Comparison of ENCODE assay signal across 8 mouse cellular contexts in the genomic region with DNA sequence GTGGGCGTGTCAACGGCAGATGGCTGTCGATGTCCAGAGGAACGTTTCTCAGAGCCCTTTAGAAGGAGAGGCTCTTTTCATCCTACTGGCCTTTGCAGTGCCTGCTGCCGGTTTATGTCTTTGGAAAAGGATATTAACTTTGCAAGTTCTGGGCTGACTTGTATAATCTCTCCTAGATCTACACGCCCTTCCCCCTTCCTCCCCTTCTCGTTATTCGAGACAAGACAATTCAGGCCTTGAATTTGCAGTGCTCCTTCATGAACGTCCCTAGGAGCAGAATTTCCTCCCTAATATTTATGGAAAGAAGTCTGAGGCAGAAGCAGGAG. TPM values are rescaled to one million over a fixed set of nuclear protein-coding genes. Genes with fewer than 3 reads are reported as not detected.
DNase-seq lines count a peak whose midpoint lies in the region; ATAC-seq and TF ChIP-seq lines count a peak whose summit lies in the region.

No protein-coding gene starts in this region.

- ATAC-seq in hindbrain, embryonic 11.5 days (ENCODE audit: low FRiP score): no peak
- no peak for ATAC-seq in midbrain, embryonic 11.5 days (ENCODE audit: low FRiP score)

- no peak for TF ChIP-seq CTCF in kidney, adult 2 months (conservative IDR thresholded peaks at IDR 0.05; ENCODE audit: insufficient read depth, insufficient read length, low read depth, low read length)
- no peak for TF ChIP-seq CTCF in bone marrow, adult 2 months (IDR thresholded peaks at IDR 0.05; ENCODE audit: control insufficient read depth, insufficient read depth, low read length)

- peak overlapping the region; percentile 52 for H3K9ac ChIP-seq in hindbrain, embryonic 11.5 days (ENCODE audit: low read depth, low read length)
- peak overlapping the region; percentile 66 for H3K9ac ChIP-seq in midbrain, embryonic 11.5 days (ENCODE audit: low read length)

- H3K9me3 ChIP-seq in hindbrain, embryonic 11.5 days (ENCODE audit: control insufficient read depth, low read length): no peaks in the 10 kb centered on the region
- no peaks in the 10 kb centered on the region for H3K9me3 ChIP-seq in midbrain, embryonic 11.5 days (ENCODE audit: control insufficient read depth, low read length)

- 4% methylated on average over 9 of the region's 9 CpGs for WGBS in kidney, adult 2 months
- WGBS in bone marrow, adult 2 months: 3% methylated on average over 9 of the region's 9 CpGs
- 8% methylated on average over 9 of the region's 9 CpGs for WGBS in hindbrain, embryonic 11.5 days
- WGBS in midbrain, embryonic 11.5 days: 10% methylated on average over 9 of the region's 9 CpGs

- no peak for DNase-seq in kidney, adult 2 months
- DNase-seq in kidney, adult 8-10 months: no peak
- no peak for DNase-seq in hindbrain, embryonic 11.5 days (ENCODE audit: low spot score)
- DNase-seq in midbrain, embryonic 11.5 days (ENCODE audit: low spot score, missing footprints): no peak
- DNase-seq in frontal cortex, postnatal 10 days (ENCODE audit: low spot score in 2 of 2): no peak
- no peak for DNase-seq in layer of hippocampus, adult 9-11 months
- no peak for DNase-seq in adrenal gland, postnatal 10 days

- peak overlapping the region; percentile 54 for H3K27ac ChIP-seq in kidney, adult 2 months (ENCODE audit: insufficient read depth, low read depth, low read length)
- peak overlapping the region; percentile 97 for H3K27ac ChIP-seq in bone marrow, adult 2 months (ENCODE audit: control insufficient read depth, insufficient read depth, low read depth, low read length, poor library complexity)
- peak overlapping the region; percentile 92 for H3K27ac ChIP-seq in hindbrain, embryonic 11.5 days (ENCODE audit: low read depth, low read length)
- H3K27ac ChIP-seq in midbrain, embryonic 11.5 days (ENCODE audit: low read depth, low read length): peak overlapping the region; percentile 86

- H3K4me1 ChIP-seq in kidney, adult 2 months (ENCODE audit: control insufficient read depth, insufficient read depth, low read length): peaks cover 10% of the 10 kb centered on the region
- no peaks in the 10 kb centered on the region; the same call in 1 of the 2 replicates for H3K4me1 ChIP-seq in bone marrow, adult 2 months (ENCODE audit: control insufficient read depth, insufficient read depth, low read length)
- H3K4me1 ChIP-seq in hindbrain, embryonic 11.5 days (replicated peaks; ENCODE audit: control insufficient read depth, insufficient read depth, low read length): peaks cover 12% of the 10 kb centered on the region
- peaks cover 8% of the 10 kb centered on the region for H3K4me1 ChIP-seq in midbrain, embryonic 11.5 days (ENCODE audit: control insufficient read depth, insufficient read depth, low read length)

- H3K36me3 ChIP-seq in kidney, adult 2 months (ENCODE audit: control insufficient read depth, insufficient read depth, low read length): no peaks in the 10 kb centered on the region
- H3K36me3 ChIP-seq in hindbrain, embryonic 11.5 days (ENCODE audit: control insufficient read depth, insufficient read depth, low read length): no peaks in the 10 kb centered on the region
- peaks cover 3% of the 10 kb centered on the region; the same call in 1 of the 2 replicates for H3K36me3 ChIP-seq in midbrain, embryonic 11.5 days (ENCODE audit: control insufficient read depth, insufficient read depth, low read length)

- H3K27me3 ChIP-seq in kidney, adult 2 months (replicated peaks; ENCODE audit: control insufficient read depth, insufficient read depth, low read length): no peaks in the 10 kb centered on the region
- no peaks in the 10 kb centered on the region for H3K27me3 ChIP-seq in hindbrain, embryonic 11.5 days (ENCODE audit: control insufficient read depth, insufficient read depth, low read length)
- no peaks in the 10 kb centered on the region for H3K27me3 ChIP-seq in midbrain, embryonic 11.5 days (ENCODE audit: control insufficient read depth, insufficient read depth, low read length)

- peak overlapping the region; percentile 79 for H3K4me2 ChIP-seq in hindbrain, embryonic 11.5 days (replicated peaks; ENCODE audit: low read depth, low read length)
- H3K4me2 ChIP-seq in midbrain, embryonic 11.5 days: peak overlapping the region; percentile 68

- TF ChIP-seq POLR2A in kidney, adult 2 months (IDR thresholded peaks at IDR 0.05; ENCODE audit: low read depth, low read length): no peak
- no peak for TF ChIP-seq POLR2A in bone marrow, adult 2 months (IDR thresholded peaks at IDR 0.05; ENCODE audit: borderline replicate concordance, control insufficient read depth, low read depth, low read length)

- peak overlapping the region; percentile 75 for H3K4me3 ChIP-seq in kidney, adult 2 months (ENCODE audit: insufficient read depth, low read depth, low read length)
- peak overlapping the region; percentile 88 for H3K4me3 ChIP-seq in bone marrow, adult 2 months (replicated peaks; ENCODE audit: control insufficient read depth, low read depth, low read length)
- H3K4me3 ChIP-seq in hindbrain, embryonic 11.5 days (ENCODE audit: low read depth, low read length): peak overlapping the region; percentile 50
- H3K4me3 ChIP-seq in midbrain, embryonic 11.5 days (ENCODE audit: low read depth, low read length): peak overlapping the region; percentile 59

RNA-seq across cellular contexts. Expression of a gene that starts 0.4 kb away (rescaled TPM):
- polyA plus RNA-seq in kidney, adult 2 months (2012; rRNA removed): 58.7 and 72.3 TPM in 2 replicates
- 10.7 and 22.9 TPM in 2 replicates for polyA plus RNA-seq in bone marrow, adult 2 months (2011; ENCODE audit: insufficient read depth, insufficient read length, low replicate concordance, missing spikeins)
- 23.8 and 24.5 TPM in 2 replicates for polyA plus RNA-seq in hindbrain, embryonic 11.5 days (2014; fragmentation: Nextera tagmentation; extraction: Ambion mirVana)
- polyA plus RNA-seq in midbrain, embryonic 11.5 days (2014; fragmentation: Nextera tagmentation; extraction: Ambion mirVana): 23.1 and 23.4 TPM in 2 replicates
- 100 to 1,000 TPM in 1 of 2 experiments, 10 to 100 TPM in 1; 99.9 to 128 TPM for total RNA-seq in adrenal gland, postnatal 10 days (2021)

RNA-seq across cellular contexts. Expression of a gene that starts 7.7 kb away (rescaled TPM):
- polyA plus RNA-seq in kidney, adult 2 months (2012; rRNA removed): 21.5 and 22.5 TPM in 2 replicates
- polyA plus RNA-seq in bone marrow, adult 2 months (2011; ENCODE audit: insufficient read depth, insufficient read length, low replicate concordance, missing spikeins): 14.5 and 17.1 TPM in 2 replicates
- 9.5 and 12.3 TPM in 2 replicates for polyA plus RNA-seq in hindbrain, embryonic 11.5 days (2014; fragmentation: Nextera tagmentation; extraction: Ambion mirVana)
- polyA plus RNA-seq in midbrain, embryonic 11.5 days (2014; fragmentation: Nextera tagmentation; extraction: Ambion mirVana): 7.5 and 8.6 TPM in 2 replicates
- 10 to 100 TPM; 53.3 to 57.8 TPM for total RNA-seq in adrenal gland, postnatal 10 days (2021)

RNA-seq across cellular contexts. Expression of a gene that starts 31.6 kb away (rescaled TPM):
- polyA plus RNA-seq in kidney, adult 2 months (2012; rRNA removed): 252 and 273 TPM in 2 replicates
- polyA plus RNA-seq in bone marrow, adult 2 months (2011; ENCODE audit: insufficient read depth, insufficient read length, low replicate concordance, missing spikeins): 61.9 and 64.4 TPM in 2 replicates
- polyA plus RNA-seq in hindbrain, embryonic 11.5 days (2014; fragmentation: Nextera tagmentation; extraction: Ambion mirVana): 242 and 254 TPM in 2 replicates
- polyA plus RNA-seq in midbrain, embryonic 11.5 days (2014; fragmentation: Nextera tagmentation; extraction: Ambion mirVana): 236 and 248 TPM in 2 replicates
- total RNA-seq in adrenal gland, postnatal 10 days (2021): 1,000 to 10,000 TPM; 1,048 to 1,207 TPM

RNA-seq across cellular contexts. Expression of a gene that starts 31.8 kb away (rescaled TPM):
- 114 and 137 TPM in 2 replicates for polyA plus RNA-seq in kidney, adult 2 months (2012; rRNA removed)
- polyA plus RNA-seq in bone marrow, adult 2 months (2011; ENCODE audit: insufficient read depth, insufficient read length, low replicate concordance, missing spikeins): not detected in 2 replicates
- not detected in 2 replicates for polyA plus RNA-seq in hindbrain, embryonic 11.5 days (2014; fragmentation: Nextera tagmentation; extraction: Ambion mirVana)
- polyA plus RNA-seq in midbrain, embryonic 11.5 days (2014; fragmentation: Nextera tagmentation; extraction: Ambion mirVana): not detected in 2 replicates
- 1 to 10 TPM; 2.3 to 5.9 TPM for total RNA-seq in adrenal gland, postnatal 10 days (2021)

RNA-seq across cellular contexts. Expression of a gene that starts 42.1 kb away (rescaled TPM):
- 33.2 and 37.8 TPM in 2 replicates for polyA plus RNA-seq in kidney, adult 2 months (2012; rRNA removed)
- 26.4 and 40.0 TPM in 2 replicates for polyA plus RNA-seq in bone marrow, adult 2 months (2011; ENCODE audit: insufficient read depth, insufficient read length, low replicate concordance, missing spikeins)
- 125 and 130 TPM in 2 replicates for polyA plus RNA-seq in hindbrain, embryonic 11.5 days (2014; fragmentation: Nextera tagmentation; extraction: Ambion mirVana)
- polyA plus RNA-seq in midbrain, embryonic 11.5 days (2014; fragmentation: Nextera tagmentation; extraction: Ambion mirVana): 131 and 154 TPM in 2 replicates
- total RNA-seq in adrenal gland, postnatal 10 days (2021): 10 to 100 TPM; 58.0 to 59.9 TPM
